Mouse (Mus musculus): Measurements from ENCODE around the gene Olfr5. TPM values are rescaled to one million over a fixed set of nuclear protein-coding genes. Genes with fewer than 3 reads are reported as not detected.
"Not testable (repeated sequence)": the region's sequence is repeated elsewhere in the genome, so short reads cannot be mapped to it uniquely, and the experiment has no call there.

The Olfr5 gene
- polyA plus RNA-seq (2015; fragmentation: Nextera tagmentation; extraction: Ambion mirVana): not detected in 2 replicates

GRCm38 (mm10) chr7:6486841-6487240 is at the start of gene Olfr5:
TSS of gene Olfr5 (minus strand) at chr7:6486941.
- H3K4me3 ChIP-seq: no peak within 1 kb of the TSS

DNA sequence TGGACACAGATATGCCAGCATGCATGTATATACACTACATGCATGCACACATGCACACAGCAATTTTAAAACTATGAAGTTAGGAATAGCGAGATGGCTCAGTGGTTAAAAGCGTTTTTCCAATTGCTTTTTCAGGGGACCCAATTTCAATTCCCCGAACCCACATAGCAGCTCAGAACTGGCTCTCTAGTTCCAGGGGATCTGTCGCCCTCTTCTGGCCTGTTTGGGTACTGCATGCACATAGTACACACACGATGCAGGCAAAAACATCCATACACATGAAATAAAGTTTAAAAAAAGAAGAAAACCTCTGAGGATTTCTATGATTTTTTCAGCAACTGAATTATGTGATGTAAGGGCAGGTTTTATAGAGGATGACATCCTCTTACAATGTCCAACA is 39.4 kb upstream of the Olfr5 start:
- Histone ChIP-seq H3K9ac (no peak overlapping the region), H3K27me3 (no peaks in the 10 kb centered on the region), H3K9me3 (peaks cover 31% of the 10 kb centered on the region), H3K27ac (no peak overlapping the region), H3K4me3 (no peak overlapping the region), H3K4me1 (no peaks in the 10 kb centered on the region), H3K4me2 (no peak overlapping the region), H3K36me3 (no peaks in the 10 kb centered on the region)
- 61% methylated on average over 5 of the region's 5 CpGs for WGBS
- ATAC-seq (ENCODE audit: insufficient number of reproducible peaks, insufficient read depth, low FRiP score, low TSS enrichment, low read depth): no peak

More at GRCm38 (mm10) chr7:6486841-6487240, at the start of gene Olfr5:
- ATAC-seq (ENCODE audit: insufficient number of reproducible peaks, insufficient read depth, low FRiP score, low TSS enrichment, low read depth): no peak
- 24% methylated on average over 2 of the region's 2 CpGs for WGBS
- H3K36me3 ChIP-seq: no peaks in the 10 kb centered on the region
- H3K9me3 ChIP-seq: 0 out of 2 replicates have a peak, but pooled peaks cover 5% of the 10 kb centered on the region
- H3K9ac ChIP-seq: no peak within 1 kb of the TSS
- H3K4me2 ChIP-seq: no peak within 1 kb of the TSS
- H3K27ac ChIP-seq: no peak within 1 kb of the TSS
- H3K4me1 ChIP-seq: no peaks in the 10 kb centered on the region
- H3K27me3 ChIP-seq: no peaks in the 10 kb centered on the region

- Histone ChIP-seq H3K27ac (no peak overlapping the region), H3K4me2 (no peak overlapping the region), H3K36me3 (no peaks in the 10 kb centered on the region), H3K4me1 (no peaks in the 10 kb centered on the region), H3K4me3 (no peak overlapping the region), H3K27me3 (no peaks in the 10 kb centered on the region), H3K9ac (no peak overlapping the region), H3K9me3 (peaks cover 31% of the 10 kb centered on the region)
- no peak for ATAC-seq (ENCODE audit: insufficient number of reproducible peaks, insufficient read depth, low FRiP score, low TSS enrichment, low read depth)
- 62% methylated on average over 3 of the region's 3 CpGs for WGBS
Observed at GRCm38 (mm10) chr7:6525001-6525400, 38.3 kb upstream of the Olfr5 start.

GRCm38 (mm10) chr7:6522850-6523249 is 36.1 kb upstream of the Olfr5 start, which contains the start of gene Olfr1349:
TSS of gene Olfr1349 (minus strand) at chr7:6522950.
- H3K36me3 ChIP-seq: no peaks in the 10 kb centered on the region
- H3K9me3 ChIP-seq: peaks cover 23% of the 10 kb centered on the region
- no peak within 1 kb of the TSS for H3K4me3 ChIP-seq
- H3K4me2 ChIP-seq: no peak within 1 kb of the TSS
- ATAC-seq (ENCODE audit: insufficient number of reproducible peaks, insufficient read depth, low FRiP score, low TSS enrichment, low read depth): no peak
- no peaks in the 10 kb centered on the region for H3K27me3 ChIP-seq
- WGBS: 86% methylated on average over 5 of the region's 5 CpGs
- H3K9ac ChIP-seq: no peak within 1 kb of the TSS
- no peaks in the 10 kb centered on the region for H3K4me1 ChIP-seq
- no peak within 1 kb of the TSS for H3K27ac ChIP-seq

DNA sequence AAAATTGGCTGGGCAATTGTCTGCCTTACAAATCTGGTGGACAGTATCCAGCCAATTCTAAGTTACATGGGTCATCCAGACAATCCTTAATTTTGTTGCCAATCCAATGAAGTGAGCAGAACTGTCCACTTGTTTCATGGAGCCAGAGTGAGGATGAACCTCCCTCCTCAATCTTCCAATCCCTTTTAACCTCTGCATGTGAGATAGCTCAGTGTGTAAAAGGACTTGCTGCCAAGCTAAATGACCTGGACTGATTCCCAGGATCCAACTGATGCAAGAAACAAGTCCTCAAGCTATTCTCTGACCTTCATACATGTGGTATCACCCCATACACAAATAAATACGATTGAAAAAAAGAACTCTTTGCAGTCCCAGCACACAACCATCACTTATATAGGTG is 34.9 kb upstream of the Olfr5 start:
- Histone ChIP-seq H3K4me3 (no peak overlapping the region), H3K9me3 (peaks cover 21% of the 10 kb centered on the region), H3K36me3 (no peaks in the 10 kb centered on the region), H3K9ac (no peak overlapping the region), H3K4me1 (no peaks in the 10 kb centered on the region), H3K4me2 (no peak overlapping the region), H3K27ac (no peak overlapping the region), H3K27me3 (no peaks in the 10 kb centered on the region)
- no peak for ATAC-seq (ENCODE audit: insufficient number of reproducible peaks, insufficient read depth, low FRiP score, low TSS enrichment, low read depth)
- WGBS: 17% methylated on average over 1 of the region's 1 CpGs

GRCm38 (mm10) chr7:6508648-6509047 is 21.9 kb upstream of the Olfr5 start, which contains the start of gene Olfr1348:
TSS of gene Olfr1348 (minus strand) at chr7:6508748.
- 90% methylated on average over 1 of the region's 1 CpGs for WGBS

DNA sequence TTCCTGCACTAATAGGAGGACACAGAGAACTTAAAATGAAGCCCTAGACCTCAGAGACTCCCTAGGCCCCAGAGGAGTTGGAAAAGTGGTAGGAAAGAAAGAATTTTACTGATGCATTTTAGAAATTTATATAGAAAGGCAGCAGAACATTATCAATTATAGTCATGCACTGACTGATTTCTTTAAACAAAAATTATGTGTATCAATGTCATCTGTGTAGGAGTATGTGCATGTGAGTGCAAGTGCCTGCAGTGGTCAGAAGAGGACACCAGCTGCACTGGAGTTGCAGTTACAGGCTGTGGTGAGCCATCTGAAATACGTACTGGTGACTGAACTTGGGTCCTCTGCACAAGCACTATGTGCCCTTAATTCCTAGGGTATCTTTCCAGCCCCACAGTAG is 12.9 kb upstream of the Olfr5 start, which contains the start of gene Olfr1347:
TSS of gene Olfr1347 (minus strand) at position 101 of the 400 bp plus-strand sequence.
- Histone ChIP-seq H3K4me1 (no peaks in the 10 kb centered on the region), H3K36me3 (no peaks in the 10 kb centered on the region), H3K4me2 (no peak within 1 kb of the TSS), H3K27me3 (no peaks in the 10 kb centered on the region), H3K4me3 (no peak within 1 kb of the TSS), H3K27ac (no peak within 1 kb of the TSS), H3K9me3 (peaks cover 3% of the 10 kb centered on the region; the same call in 1 of the 2 replicates), H3K9ac (no peak within 1 kb of the TSS)
- 62% methylated on average over 1 of the region's 1 CpGs for WGBS
- no peak for ATAC-seq (ENCODE audit: insufficient number of reproducible peaks, insufficient read depth, low FRiP score, low TSS enrichment, low read depth)

More at GRCm38 (mm10) chr7:6508648-6509047, 21.9 kb upstream of the Olfr5 start, which contains the start of gene Olfr1348:
- Histone ChIP-seq H3K9ac (no peak within 1 kb of the TSS), H3K27ac (no peak within 1 kb of the TSS), H3K36me3 (no peaks in the 10 kb centered on the region), H3K4me3 (no peak within 1 kb of the TSS), H3K4me2 (no peak within 1 kb of the TSS), H3K4me1 (no peaks in the 10 kb centered on the region), H3K27me3 (no peaks in the 10 kb centered on the region), H3K9me3 (no peaks in the 10 kb centered on the region; the same call in 1 of the 2 replicates)
- no peak for ATAC-seq (ENCODE audit: insufficient number of reproducible peaks, insufficient read depth, low FRiP score, low TSS enrichment, low read depth)

DNA sequence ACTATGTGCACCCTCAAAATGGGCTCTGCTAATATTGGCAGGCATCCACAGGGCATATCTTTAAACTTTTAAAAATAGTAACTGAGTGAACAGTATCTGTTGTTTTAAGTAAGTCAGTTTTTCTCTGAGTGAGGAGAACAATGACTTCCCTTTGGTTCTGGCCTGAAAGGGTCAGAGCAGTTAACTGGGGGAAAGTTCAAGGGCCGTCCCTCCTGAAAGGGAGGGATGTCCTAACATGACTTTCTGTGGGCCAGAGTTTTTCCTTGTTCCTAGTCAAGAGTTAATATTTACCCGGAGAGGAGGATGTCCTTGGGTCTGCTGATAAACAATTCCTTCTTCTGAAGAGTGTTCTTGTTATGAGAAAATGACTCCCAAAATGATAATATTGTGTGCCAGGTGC is 9.1 kb downstream of the Olfr5 start:
- not testable (repeated sequence) for H3K4me1 ChIP-seq; H3K27ac ChIP-seq; H3K36me3 ChIP-seq; H3K27me3 ChIP-seq; H3K9ac ChIP-seq; H3K4me3 ChIP-seq; ATAC-seq (ENCODE audit: insufficient number of reproducible peaks, insufficient read depth, low FRiP score, low TSS enrichment, low read depth); H3K4me2 ChIP-seq
- 82% methylated on average over 2 of the region's 2 CpGs for WGBS
- peaks cover 12% of the 10 kb centered on the region for H3K9me3 ChIP-seq

DNA sequence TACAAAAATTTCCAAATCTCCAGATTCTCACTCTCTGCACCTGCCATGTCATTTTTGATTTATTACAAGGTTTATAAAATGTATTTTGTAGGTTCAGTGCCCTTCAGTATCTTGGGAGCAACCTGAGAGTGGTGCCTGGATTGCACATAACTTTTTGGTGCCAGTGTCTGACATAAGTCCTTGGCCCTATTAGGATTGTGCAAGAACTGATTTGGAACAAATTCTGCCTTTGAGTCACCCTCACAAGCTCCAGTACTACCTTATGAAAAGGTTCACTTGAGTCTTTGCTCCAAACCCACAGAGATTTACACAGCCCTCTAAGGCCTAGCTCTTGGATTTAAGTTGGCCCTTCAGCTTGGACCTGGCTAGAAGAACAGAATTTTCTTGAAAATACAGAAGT is 19.8 kb downstream of the Olfr5 start, which contains the start of gene Olfr1346:
TSS of gene Olfr1346 (plus strand) at position 151 of the 400 bp plus-strand sequence.
- no peak within 1 kb of the TSS for H3K4me2 ChIP-seq
- no peaks in the 10 kb centered on the region for H3K27me3 ChIP-seq
- H3K9ac ChIP-seq: no peak within 1 kb of the TSS
- no peaks in the 10 kb centered on the region for H3K4me1 ChIP-seq
- no peak for ATAC-seq (ENCODE audit: insufficient number of reproducible peaks, insufficient read depth, low FRiP score, low TSS enrichment, low read depth)
- no peak within 1 kb of the TSS for H3K27ac ChIP-seq
- H3K4me3 ChIP-seq: no peak within 1 kb of the TSS
- H3K9me3 ChIP-seq: 0 out of 2 replicates have a peak, but pooled peaks cover 3% of the 10 kb centered on the region
- H3K36me3 ChIP-seq: no peaks in the 10 kb centered on the region

- Histone ChIP-seq H3K9me3 (peaks cover 5% of the 10 kb centered on the region; the same call in 1 of the 2 replicates), H3K9ac (no peak overlapping the region), H3K27ac (no peak overlapping the region), H3K27me3 (no peaks in the 10 kb centered on the region), H3K4me3 (no peak overlapping the region), H3K36me3 (no peaks in the 10 kb centered on the region), H3K4me1 (no peaks in the 10 kb centered on the region), H3K4me2 (no peak overlapping the region)
- no peak for ATAC-seq (ENCODE audit: insufficient number of reproducible peaks, insufficient read depth, low FRiP score, low TSS enrichment, low read depth)
- 47% methylated on average over 3 of the region's 3 CpGs for WGBS
Observed at GRCm38 (mm10) chr7:6456399-6456798, 30.3 kb downstream of the Olfr5 start.

DNA sequence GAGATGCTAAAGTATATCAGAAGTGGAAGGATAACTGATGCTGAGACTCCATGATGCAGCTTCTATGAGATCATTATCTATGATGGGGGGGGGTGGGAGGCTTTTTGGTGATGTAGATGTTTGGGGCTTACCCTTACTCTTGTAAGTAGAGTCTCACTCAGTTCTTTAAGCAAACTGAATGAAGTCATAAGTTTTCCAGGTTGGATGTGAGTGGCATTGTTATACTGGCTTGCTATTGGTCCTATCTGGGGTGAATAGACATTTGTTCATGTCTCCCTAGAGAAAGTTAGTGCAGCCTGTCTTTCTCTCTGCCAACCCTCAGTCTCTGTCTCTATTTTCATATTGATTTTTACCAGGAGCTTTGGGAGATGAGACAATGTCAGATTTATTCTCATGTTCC is 30.9 kb downstream of the Olfr5 start, which contains the start of gene Olfr1336:
TSS of gene Olfr1336 (plus strand) at position 301 of the 400 bp plus-strand sequence.
- no peak within 1 kb of the TSS for H3K27ac ChIP-seq
- H3K9me3 ChIP-seq: peaks cover 5% of the 10 kb centered on the region; the same call in 1 of the 2 replicates
- H3K9ac ChIP-seq: no peak within 1 kb of the TSS
- no peaks in the 10 kb centered on the region for H3K36me3 ChIP-seq
- no peak for ATAC-seq (ENCODE audit: insufficient number of reproducible peaks, insufficient read depth, low FRiP score, low TSS enrichment, low read depth)
- no peak within 1 kb of the TSS for H3K4me2 ChIP-seq
- no peak within 1 kb of the TSS for H3K4me3 ChIP-seq
- H3K4me1 ChIP-seq: no peaks in the 10 kb centered on the region
- H3K27me3 ChIP-seq: no peaks in the 10 kb centered on the region

DNA sequence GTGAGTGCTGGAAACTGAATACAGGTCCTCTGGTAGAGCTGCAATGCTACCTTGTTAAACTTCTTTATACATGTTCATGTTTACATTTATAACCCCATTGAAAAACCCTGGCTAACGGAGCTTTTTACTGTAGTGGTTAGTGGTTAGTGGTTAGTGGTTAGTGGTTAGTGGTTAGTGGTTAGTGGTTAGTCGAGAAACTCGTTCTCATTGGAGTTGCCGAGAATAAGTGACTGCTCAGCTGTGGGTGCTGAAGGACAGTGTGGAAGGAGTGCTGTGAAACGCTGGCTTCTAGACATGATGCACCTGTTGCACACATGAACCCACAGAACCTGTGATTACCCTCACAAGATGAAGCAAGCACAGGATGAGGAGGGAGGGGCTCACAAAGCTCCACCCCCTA is 39.0 kb downstream of the Olfr5 start:
- H3K9ac ChIP-seq: no peak overlapping the region
- H3K27me3 ChIP-seq: no peaks in the 10 kb centered on the region
- H3K9me3 ChIP-seq: peaks cover 18% of the 10 kb centered on the region; the same call in 1 of the 2 replicates
- H3K4me2 ChIP-seq: no peak overlapping the region
- H3K4me1 ChIP-seq: no peaks in the 10 kb centered on the region
- no peak for ATAC-seq (ENCODE audit: insufficient number of reproducible peaks, insufficient read depth, low FRiP score, low TSS enrichment, low read depth)
- 88% methylated on average over 5 of the region's 5 CpGs for WGBS
- H3K4me3 ChIP-seq: no peak overlapping the region
- H3K27ac ChIP-seq: no peak overlapping the region
- H3K36me3 ChIP-seq: no peaks in the 10 kb centered on the region

All from embryonic facial prominence, embryonic 13.5 days (tissue).